Mouse (Mus musculus) right cerebral cortex, adult 2 months (tissue): ENCODE measurements around the gene Lsm10.

Source experiments
- DNase-seq, 2 experiments: peaks; one replicate each; pipeline ENCODE4 v3.0.0; 2021 to 2022; ENCODE audit warnings: low spot score in 2 of 2

The Lsm10 gene

DNA sequence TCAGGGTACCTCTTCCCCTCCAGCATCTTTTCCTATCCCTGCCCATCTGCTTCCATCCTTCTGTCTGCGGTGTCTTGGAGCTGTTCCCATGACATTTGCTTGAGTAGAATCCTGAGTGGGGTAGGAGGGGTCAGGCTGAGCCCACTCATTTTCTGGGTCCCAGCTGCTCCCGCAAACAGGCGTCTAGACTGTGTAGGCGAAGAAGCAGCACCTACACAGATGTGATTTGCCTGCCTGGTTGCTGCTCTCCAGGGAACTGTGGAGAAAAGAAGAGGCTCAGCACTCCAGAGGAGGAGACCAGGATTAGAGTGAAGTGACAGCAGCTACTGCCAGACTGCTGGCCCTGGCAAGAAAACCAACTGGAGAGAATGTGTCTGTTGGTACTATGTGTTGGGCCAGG lies 22.2 kb downstream of the Lsm10 start:
- DNase-seq: peak; percentile 84

DNA sequence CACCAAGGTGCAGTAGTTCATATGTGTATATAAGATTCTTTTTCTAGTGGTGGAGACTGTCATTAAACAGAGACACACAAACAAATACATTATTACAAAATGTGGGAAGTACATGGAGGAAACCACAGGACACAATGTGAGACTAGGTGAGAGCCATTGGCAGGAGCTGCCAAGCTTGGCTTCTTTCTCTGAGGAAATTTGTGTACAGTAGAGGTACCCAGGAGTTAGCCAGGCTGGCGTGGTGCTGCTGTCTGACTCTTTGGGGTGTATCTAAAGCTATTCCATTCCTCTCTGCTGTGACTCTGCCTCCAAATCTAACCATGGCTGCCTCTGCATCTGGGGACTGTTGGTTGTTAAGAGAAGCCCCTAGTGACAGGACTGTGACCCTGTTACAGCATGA lies 22.6 kb downstream of the Lsm10 start:
- no peak for DNase-seq

DNA sequence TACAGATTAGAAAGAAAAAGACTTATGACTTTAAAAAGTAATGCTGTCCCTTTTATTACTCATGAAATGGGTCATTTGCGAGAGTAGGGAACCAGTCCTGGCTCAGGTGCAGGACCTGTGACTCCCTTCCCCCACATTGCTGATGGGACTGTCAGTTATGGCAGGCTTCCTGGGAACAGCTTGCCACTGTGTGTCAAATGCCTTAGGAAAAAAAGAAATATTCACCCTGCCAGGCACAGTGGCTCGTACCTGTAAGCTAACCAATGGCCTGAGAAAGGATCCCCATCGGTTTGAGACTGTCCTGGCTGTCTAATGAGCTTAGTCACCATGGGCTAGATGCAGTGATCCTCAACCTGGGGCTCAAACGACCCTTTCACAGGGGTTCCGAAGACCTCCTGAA lies 23.6 kb downstream of the Lsm10 start:
- no peak for DNase-seq

DNA sequence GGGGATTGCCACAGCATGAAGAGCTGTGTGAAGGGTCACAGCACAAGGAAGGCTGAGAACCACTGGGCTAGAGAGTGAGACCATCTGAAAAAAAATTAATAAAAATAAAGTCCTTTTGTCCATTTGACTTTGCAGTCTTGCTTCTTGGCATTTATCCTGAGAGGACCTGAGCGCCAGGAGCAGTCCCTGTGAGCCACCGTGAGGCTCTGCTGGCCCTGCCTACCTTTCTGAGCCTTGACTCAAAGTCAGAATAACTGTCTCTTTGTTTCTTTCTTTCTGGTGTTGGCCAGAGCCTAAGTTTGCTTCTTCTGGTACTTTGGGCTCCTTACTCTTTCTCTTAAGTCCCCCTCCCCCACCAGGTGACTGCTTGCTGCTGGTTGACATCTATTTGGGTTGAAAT lies 24.1 kb downstream of the Lsm10 start:
- DNase-seq: no peak

DNA sequence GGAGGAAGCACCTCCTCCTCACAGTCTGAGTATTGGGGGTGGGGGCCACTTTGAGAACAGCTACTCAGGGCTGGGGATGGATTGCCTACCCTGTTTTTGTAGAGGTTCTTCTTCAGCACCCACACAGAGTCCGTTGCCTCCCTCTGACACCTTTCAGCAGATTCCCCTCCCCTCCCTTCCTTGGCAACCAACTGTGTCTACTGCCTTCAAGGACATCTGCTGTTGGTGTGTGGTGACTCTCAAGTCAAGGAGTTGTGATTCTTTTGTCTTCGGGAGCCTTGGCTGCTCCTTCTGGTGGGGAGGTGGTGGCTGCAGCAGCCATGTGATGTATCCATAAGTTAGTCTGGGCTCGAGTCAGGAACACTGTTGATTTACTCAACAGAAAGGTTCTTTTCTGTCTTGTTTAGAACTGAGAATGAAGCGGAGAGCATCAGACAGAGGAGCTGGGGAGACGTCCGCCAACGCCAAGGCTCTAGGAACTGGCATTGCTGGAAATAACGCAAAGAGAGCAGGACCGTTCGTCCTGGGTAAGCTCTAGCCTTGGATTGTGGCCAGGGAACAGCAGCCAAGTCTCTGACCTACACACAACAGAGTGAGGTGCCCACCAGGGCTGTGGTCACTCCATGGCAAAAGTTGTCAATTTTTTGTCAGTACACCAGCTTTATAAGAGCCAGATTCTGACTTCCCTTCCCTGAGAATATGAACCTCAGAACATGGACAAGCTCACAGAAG lies 27.1 kb downstream of the Lsm10 start:
- peak; percentile 39 to 47 for DNase-seq

DNA sequence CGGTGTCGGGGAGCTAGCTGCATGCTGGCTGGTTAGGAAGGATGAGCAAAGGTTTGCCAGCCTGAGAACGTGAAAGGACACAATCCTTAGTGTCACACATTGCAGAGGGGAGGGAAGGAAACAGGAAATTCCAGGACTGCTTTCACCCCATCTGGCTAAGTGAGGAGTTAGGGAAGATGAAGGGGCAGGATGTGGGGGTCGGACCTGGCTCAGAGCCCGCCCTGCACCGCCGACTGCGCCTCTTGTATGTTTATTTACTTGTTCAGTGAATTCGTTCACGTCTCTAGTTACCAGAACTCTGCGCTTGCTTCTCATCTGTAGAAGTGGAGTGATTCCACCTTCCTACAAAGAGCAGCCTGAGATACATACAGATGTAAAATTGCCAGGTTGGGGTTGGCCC lies 34.1 kb downstream of the Lsm10 start:
- DNase-seq: no peak

DNA sequence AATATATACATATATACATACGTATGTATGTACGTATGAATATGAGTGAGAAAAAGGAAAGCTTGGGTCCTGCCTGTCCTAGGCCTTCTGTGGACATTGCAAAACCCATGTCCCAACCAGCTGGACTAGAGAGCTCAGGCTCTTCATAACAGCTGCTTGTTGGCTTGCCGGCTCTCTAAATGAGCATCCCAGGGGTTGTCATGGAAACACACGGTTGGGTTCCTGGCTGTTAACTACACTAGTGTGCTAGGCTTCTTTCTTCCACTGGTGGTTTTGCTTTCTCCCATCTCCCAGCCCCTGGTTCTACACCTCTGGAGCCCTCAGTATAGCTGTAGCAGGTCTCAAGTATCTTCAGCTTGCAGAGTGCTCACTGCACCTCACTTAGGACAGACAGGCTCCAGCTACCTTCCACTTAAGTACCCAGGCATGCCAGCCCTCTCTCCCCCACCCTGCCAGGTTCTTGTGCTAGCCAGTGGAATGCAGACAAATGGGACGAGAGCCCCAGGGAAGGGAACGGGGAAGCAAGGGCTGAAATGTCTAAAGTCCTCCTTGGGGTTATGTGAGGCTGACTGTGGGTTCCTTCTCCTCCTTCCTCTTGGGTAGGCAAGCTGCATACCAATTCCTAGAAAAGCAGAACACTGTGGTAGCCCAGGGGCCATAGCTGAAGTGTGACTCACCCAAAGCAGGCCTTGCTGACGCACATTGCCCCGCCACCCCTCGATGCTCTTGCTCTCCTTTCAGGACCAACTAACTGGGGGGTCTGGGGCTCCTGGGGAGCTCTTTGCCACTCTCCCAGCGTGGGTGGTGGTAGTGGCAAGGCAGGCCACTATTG lies 35.1 kb downstream of the Lsm10 start:
- peak; percentile 47 to 52 for DNase-seq

DNA sequence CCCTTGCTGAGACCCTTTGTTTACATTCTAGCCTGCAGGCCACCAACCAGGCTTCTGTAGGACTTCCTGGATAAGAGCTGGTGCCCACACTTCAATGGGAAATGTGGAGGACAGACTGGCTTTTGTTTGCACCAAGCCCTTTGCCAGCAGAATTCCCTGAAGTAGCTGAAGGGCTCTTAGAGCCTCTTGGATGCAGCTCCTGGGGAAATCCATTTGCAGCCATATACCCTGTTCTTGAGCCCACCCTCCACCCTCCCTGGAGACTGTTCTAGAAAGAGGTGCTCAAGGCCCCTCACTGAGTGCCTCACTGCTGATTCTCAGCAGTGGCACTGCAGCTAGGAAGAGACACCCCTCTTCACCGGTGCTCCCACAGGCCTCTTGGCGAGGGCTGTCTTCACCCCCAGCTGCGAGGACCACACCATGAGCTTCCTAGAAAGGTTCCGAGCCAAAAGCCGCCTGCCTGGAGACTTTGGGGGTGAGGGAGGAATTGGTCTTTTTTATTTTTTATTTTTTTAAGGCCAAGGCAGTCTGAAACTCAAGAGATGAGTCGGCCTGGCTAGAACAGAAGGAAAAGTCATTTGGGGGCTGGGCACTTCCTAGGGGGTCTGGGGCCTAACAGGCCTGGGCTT lies 36.3 kb downstream of the Lsm10 start:
- DNase-seq: no peak

DNA sequence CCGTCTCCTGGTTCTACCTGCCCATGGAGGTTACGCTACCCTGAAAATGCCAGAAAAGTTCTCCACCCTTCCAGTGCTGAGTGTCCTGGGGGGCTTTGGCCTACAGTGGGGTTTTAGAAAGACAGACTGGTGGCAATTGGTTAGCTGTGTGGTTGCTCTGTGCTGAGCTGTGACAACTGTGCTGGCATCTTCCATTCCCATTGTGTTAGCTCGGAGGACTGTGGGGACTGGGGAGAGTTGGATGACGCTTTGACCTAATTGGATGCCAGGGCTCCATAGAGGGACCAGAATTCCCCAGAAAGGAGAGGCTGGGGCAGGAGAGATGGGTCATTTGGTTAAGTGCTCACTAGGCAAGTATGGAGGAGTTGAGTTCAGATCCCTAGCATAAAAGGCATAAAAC lies 37.8 kb downstream of the Lsm10 start:
- no peak for DNase-seq

DNA sequence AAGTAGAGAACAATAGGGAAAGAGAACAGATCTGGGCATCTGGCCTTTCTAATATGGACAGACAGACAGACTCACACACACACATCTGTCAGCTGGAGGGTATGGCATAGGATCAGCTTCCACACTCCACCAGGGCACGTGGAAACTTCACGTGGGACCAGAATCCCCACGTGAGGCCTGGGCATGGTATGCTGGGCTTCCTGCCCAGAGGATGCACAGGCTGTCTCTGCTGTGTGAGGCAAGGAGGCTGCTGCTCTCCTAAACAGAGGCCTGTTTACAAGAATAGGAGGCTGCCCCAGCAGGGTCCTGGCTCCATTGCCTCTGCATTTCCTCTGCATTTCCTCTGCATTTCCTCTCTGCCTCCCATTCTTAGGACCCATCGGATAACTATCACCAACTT lies 38.2 kb downstream of the Lsm10 start:
- no peak for DNase-seq

DNA sequence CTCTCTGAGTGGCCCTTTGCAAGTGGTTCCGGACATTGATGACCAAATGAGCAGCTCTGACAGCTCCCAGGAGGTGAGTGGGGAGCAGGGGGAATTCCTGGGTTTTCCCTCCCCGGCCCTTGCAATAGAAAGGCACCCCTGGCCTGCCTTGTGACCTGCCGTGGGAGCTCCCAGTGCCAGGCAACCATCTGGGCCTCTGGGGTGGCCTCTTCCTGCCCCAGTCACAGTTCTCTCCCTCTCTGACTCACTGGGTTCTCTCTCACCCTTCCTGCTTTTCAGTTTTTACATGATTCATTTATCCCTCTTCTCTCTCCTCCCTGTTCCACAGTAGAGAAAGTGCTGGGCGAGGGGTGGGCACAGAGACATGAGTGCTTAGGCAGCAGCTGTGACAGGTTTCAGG lies 41.4 kb downstream of the Lsm10 start:
- no peak for DNase-seq

DNA sequence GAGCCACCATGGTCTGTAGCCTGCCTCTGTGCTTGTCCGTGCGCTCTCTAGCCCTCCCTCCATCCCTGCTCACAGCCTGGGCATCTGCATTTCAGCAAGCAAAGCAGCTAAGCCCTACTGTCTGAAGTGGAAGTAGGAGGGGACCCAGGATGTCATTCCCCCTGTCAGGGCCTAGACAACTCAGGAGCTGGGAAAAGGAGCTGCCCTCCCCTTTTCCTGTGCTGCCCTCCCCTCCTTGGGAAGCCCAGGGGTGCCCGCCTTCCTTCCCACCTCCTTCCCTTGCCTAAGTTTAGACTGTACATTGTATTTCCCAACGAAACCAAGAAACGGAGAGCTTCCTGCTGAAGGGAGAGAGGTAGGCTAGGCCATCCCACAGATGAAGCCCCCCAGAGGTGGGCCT lies 44.6 kb downstream of the Lsm10 start:
- no peak for DNase-seq

DNA sequence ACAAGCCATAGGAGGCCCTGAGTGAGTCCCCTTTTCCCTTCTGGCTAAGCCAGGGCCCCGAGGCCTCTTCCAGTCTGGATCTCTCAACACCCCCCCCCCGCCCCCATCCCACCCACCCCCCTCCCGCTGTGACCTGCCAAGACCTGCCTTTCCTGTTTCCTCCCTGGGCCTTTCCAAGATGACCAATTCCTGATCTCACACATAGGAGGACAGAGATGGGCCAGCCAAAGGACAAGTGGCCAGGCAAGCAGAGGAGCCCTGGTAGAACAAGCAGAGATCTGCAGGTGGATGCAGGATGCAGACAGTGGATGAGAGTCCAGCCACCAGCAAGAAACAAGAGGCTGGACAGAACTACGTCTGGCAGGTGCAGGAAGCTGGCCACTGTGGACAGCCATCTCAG lies 49.0 kb downstream of the Lsm10 start:
- no peak for DNase-seq

DNA sequence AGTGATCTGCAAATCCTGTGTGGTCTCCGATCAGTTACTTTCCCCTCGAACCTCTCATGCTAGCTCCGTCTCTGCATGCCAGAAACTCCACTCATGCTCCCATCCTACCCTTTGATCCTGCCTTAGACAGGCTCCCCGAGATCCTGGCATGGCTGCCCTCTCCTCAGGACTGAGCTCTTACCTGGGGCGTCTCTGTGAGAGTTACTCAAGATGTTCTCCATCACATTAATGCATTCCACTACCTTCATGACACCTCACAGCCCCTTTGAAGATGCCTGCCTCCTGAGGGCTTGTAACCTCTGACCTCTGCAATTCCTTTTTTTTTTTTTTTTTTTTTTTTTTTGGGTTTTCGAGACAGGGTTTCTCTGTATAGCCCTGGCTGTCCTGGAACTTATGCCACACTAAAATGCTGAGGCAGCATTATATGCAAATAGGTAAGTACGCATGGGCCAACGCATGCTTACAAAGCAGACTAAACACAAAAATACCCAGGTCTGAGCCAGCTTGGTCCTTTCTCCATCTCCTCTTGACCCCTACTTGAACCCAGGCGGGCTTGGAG lies 50.6 kb downstream of the Lsm10 start:
- DNase-seq: no peak

DNA sequence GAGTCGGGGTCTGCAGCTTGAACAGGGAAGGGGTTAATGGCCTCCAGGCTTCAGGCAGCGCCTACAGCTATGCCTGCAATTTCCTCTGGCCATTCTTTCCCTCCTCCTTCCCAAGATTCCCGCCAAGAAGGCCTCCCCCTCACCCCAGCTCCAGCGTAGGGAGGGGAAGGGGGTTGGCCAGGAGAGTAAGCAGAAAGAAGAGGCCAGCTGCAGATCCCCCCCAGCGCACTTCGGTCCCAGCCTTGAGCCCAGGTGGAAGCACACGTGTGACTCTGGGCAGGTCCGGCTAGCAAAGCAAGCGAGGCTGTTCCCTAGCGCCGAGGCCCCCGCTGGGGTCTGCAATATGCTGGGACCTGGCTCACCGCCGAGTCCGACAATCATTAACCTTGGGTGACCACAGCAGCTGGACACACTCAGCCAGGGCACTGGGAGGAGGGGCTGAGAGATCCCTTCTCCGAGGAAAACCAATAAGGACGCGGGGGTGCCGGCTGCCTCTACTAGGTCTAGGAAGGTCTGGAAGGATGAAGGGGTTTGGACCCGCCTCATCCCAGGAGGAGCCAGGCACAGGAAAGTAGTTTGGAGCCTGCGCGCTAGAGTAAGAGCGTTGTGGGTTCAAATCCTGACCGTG lies 51.2 kb downstream of the Lsm10 start, which contains the start of gene Eva1b:
TSS of gene Eva1b (plus strand) at position 212 of the 628 bp plus-strand sequence.
- no peak for DNase-seq
